Mouse (Mus musculus) 3T3-L1 (cell line): ENCODE results near the gene Yeats4.
A peak's percentile ranks its signal among the peaks of the same experiment; 100 is the strongest.
"Not testable (repeated sequence)": the region's sequence is repeated elsewhere in the genome, so short reads cannot be mapped to it uniquely, and the experiment has no call there.

ENCODE experiments used
- DNase-seq: peaks from one replicate; pipeline ENCODE4 v3.0.0-alpha.2; 2015; ENCODE audit warnings: low read depth, low spot score

The Yeats4 gene

GRCm38 (mm10) chr10:117224102-117224990 lies at the start of gene Yeats4:
Gene Yeats4 (minus strand): TSS chr10:117224507.
- peak; percentile 87 for DNase-seq

- peak; percentile 59 for DNase-seq
These were observed 47.7 kb upstream of the Yeats4 start for GRCm38 (mm10) chr10:117272023-117272422.

GRCm38 (mm10) chr10:117259870-117260269 lies 35.6 kb upstream of the Yeats4 start:
- DNase-seq, result no peak

GRCm38 (mm10) chr10:117238603-117239002 lies 14.3 kb upstream of the Yeats4 start, which contains the start of gene 9530003J23Rik:
Gene 9530003J23Rik (minus strand): TSS chr10:117238703.
- no peak for DNase-seq

- no peak for DNase-seq
These were observed 11.6 kb upstream of the Yeats4 start for GRCm38 (mm10) chr10:117235866-117236265.

- DNase-seq, result no peak
These were observed 10.5 kb upstream of the Yeats4 start for GRCm38 (mm10) chr10:117234825-117235224.

- DNase-seq, result no peak
These were observed 5.5 kb upstream of the Yeats4 start for GRCm38 (mm10) chr10:117229826-117230225.

GRCm38 (mm10) chr10:117226002-117226401 lies 1.7 kb upstream of the Yeats4 start:
- no peak for DNase-seq

GRCm38 (mm10) chr10:117225094-117225493 lies 787 bp upstream of the Yeats4 start:
- DNase-seq, result peak; percentile 39

GRCm38 (mm10) chr10:117223758-117224101 lies 577 bp downstream of the Yeats4 start:
- DNase-seq, result no peak

GRCm38 (mm10) chr10:117222821-117223220 lies 1.5 kb downstream of the Yeats4 start:
- no peak for DNase-seq

- no peak for DNase-seq
These were observed 6.0 kb downstream of the Yeats4 start for GRCm38 (mm10) chr10:117218351-117218750.

- DNase-seq, result peak; percentile 10
These were observed 7.0 kb downstream of the Yeats4 start for GRCm38 (mm10) chr10:117217246-117217840.

- peak; percentile 68 for DNase-seq
These were observed 7.5 kb downstream of the Yeats4 start for GRCm38 (mm10) chr10:117216793-117217192.

GRCm38 (mm10) chr10:117216132-117216495 lies 8.2 kb downstream of the Yeats4 start:
- no peak for DNase-seq

GRCm38 (mm10) chr10:117215409-117216131 lies 8.7 kb downstream of the Yeats4 start:
- DNase-seq, result no peak

- DNase-seq, result peak; percentile 33
These were observed 13.3 kb downstream of the Yeats4 start for GRCm38 (mm10) chr10:117211023-117211422.

- DNase-seq, result peak; percentile 87
These were observed 14.8 kb downstream of the Yeats4 start for GRCm38 (mm10) chr10:117209469-117209938.

GRCm38 (mm10) chr10:117208787-117209186 lies 15.5 kb downstream of the Yeats4 start:
- not testable (repeated sequence) for DNase-seq

- no peak for DNase-seq
These were observed 16.1 kb downstream of the Yeats4 start for GRCm38 (mm10) chr10:117208221-117208620.

- DNase-seq, result no peak
These were observed 18.2 kb downstream of the Yeats4 start for GRCm38 (mm10) chr10:117206070-117206469.

- DNase-seq, result peak; percentile 90
These were observed 20.7 kb downstream of the Yeats4 start for GRCm38 (mm10) chr10:117203558-117203981.
